Mouse (Mus musculus) embryonic facial prominence, embryonic 11.5 days (tissue): ENCODE measurements around the gene Echdc1. TPM values are rescaled to one million over a fixed set of nuclear protein-coding genes. Genes with fewer than 3 reads are reported as not detected.
"Not testable (repeated sequence)": the region's sequence is repeated elsewhere in the genome, so short reads cannot be mapped to it uniquely, and the experiment has no call there.

Experiments used
- ATAC-seq: fragments of 200-750 bp; cut with Nextera tagmentation; replicated peaks from 2 replicates; pipeline ENCODE4 v1.8.0; 2017; ENCODE audit warnings: low read depth; ENCODE audit not compliant: insufficient number of reproducible peaks, low FRiP score, low TSS enrichment
- DNase-seq: peaks from one replicate; pipeline ENCODE4 v3.0.0-alpha.2; 2015; ENCODE audit warnings: low spot score
- H3K27ac ChIP-seq: fragments of 300-500 bp; sonication (generic); replicated peaks from 2 replicates; pipeline ENCODE4 v1.5.1; 2014; ENCODE audit warnings: mild to moderate bottlenecking, low read depth, low read length, control low read depth
- H3K27me3 ChIP-seq: fragments of 300-500 bp; sonication (generic); 2 replicates; pipeline ENCODE4 v1.6.1; 2014; ENCODE audit warnings: mild to moderate bottlenecking, low read length, moderate library complexity, mixed read lengths; ENCODE audit not compliant: control insufficient read depth, insufficient read depth
- H3K36me3 ChIP-seq: fragments of 300-500 bp; sonication (generic); replicated peaks from 2 replicates; pipeline ENCODE4 v1.6.1; 2014; ENCODE audit warnings: low read depth, mild to moderate bottlenecking, low read length, moderate library complexity, mixed read lengths; ENCODE audit not compliant: control insufficient read depth, insufficient read depth
- H3K4me1 ChIP-seq: fragments of 300-500 bp; sonication (generic); 2 replicates; pipeline ENCODE4 v1.6.1; 2014; ENCODE audit warnings: low read length, mixed read lengths; ENCODE audit not compliant: control insufficient read depth, insufficient read depth
- H3K4me2 ChIP-seq: fragments of 300-500 bp; sonication (generic); 2 replicates; pipeline ENCODE4 v1.6.1; 2014; ENCODE audit warnings: low read depth, mild to moderate bottlenecking, control low read depth, low read length, moderate library complexity
- H3K4me3 ChIP-seq: fragments of 300-500 bp; sonication (generic); 2 replicates; pipeline ENCODE4 v1.5.1; 2014; ENCODE audit warnings: low read depth, low read length, control low read depth
- H3K9ac ChIP-seq: fragments of 300-500 bp; sonication (generic); replicated peaks from 2 replicates; pipeline ENCODE4 v1.6.1; 2014; ENCODE audit warnings: mild to moderate bottlenecking, control low read depth, low read length
- H3K9me3 ChIP-seq: fragments of 300-500 bp; sonication (generic); replicated peaks from 2 replicates; pipeline ENCODE4 v1.6.1; 2016; ENCODE audit warnings: mild to moderate bottlenecking, low read length, inconsistent platforms, mixed read lengths; ENCODE audit not compliant: control insufficient read depth
- WGBS: fragments of 180-500 bp; shearing (Covaris S2); extraction: QIAGEN DNeasy Blood & Tissue Kit; methylation state at CpG from one replicate; pipeline ENCODE4 v1.1.7; 2014; 5-methylcytosine and 5-hydroxymethylcytosine counted together
- polyA plus RNA-seq: library from polyadenylated mRNA; unstranded; fragments of >200 nt; fragmentation: Nextera tagmentation; extraction: Ambion mirVana; gene quantifications from 2 replicates; pipeline ENCODE4 v1.2.1, GENCODE M21; 2014

The Echdc1 gene
- polyA plus RNA-seq, 1 experiment from 2014 or later, result 24.9 TPM

- DNase-seq (no peak), ATAC-seq (no peak)
- no peaks in the 10 kb centered on the region for H3K9me3 ChIP-seq
- H3K27ac ChIP-seq, result peak within 1 kb of the TSS; percentile 94
- peak within 1 kb of the TSS; percentile 97 for H3K9ac ChIP-seq
- peak within 1 kb of the TSS; percentile 57 for H3K4me2 ChIP-seq
- 9% methylated on average over 15 of the region's 15 CpGs for WGBS
- H3K4me1 ChIP-seq, result no peaks in the 10 kb centered on the region
- no peaks in the 10 kb centered on the region for H3K27me3 ChIP-seq
- no peaks in the 10 kb centered on the region for H3K36me3 ChIP-seq
- peak within 1 kb of the TSS; percentile 89 for H3K4me3 ChIP-seq
These were observed 49.4 kb downstream of the Echdc1 start, which contains the start of gene Rnf146 for GRCm38 (mm10) chr10:29362197-29362900. Gene Rnf146 (minus strand): TSS chr10:29362442.

GRCm38 (mm10) chr10:29374065-29374464, 61.1 kb downstream of the Echdc1 start:
- Histone ChIP-seq H3K9me3 (no peaks in the 10 kb centered on the region), H3K27ac (no peak overlapping the region), H3K36me3 (no peaks in the 10 kb centered on the region), H3K4me1 (no peaks in the 10 kb centered on the region), H3K4me3 (no peak overlapping the region), H3K4me2 (no peak overlapping the region), H3K9ac (no peak overlapping the region), H3K27me3 (no peaks in the 10 kb centered on the region)
- no peak for ATAC-seq
- 85% methylated on average over 5 of the region's 5 CpGs for whole genome bisulfite sequencing
- DNase-seq, result no peak

- Histone ChIP-seq H3K4me3 (no peak overlapping the region), H3K36me3 (no peaks in the 10 kb centered on the region), H3K9ac (no peak overlapping the region), H3K27me3 (no peaks in the 10 kb centered on the region), H3K4me2 (no peak overlapping the region), H3K9me3 (no peaks in the 10 kb centered on the region), H3K4me1 (no peaks in the 10 kb centered on the region), H3K27ac (no peak overlapping the region)
- ATAC-seq (no peak), DNase-seq (no peak)
- 88% methylated on average over 2 of the region's 2 CpGs for WGBS
These were observed 68.6 kb downstream of the Echdc1 start for GRCm38 (mm10) chr10:29381558-29381957.

GRCm38 (mm10) chr10:29394890-29395289, 81.9 kb downstream of the Echdc1 start:
- not testable (repeated sequence) for H3K27ac ChIP-seq, H3K36me3 ChIP-seq, ATAC-seq, H3K27me3 ChIP-seq, H3K4me3 ChIP-seq, H3K9me3 ChIP-seq, DNase-seq, H3K4me1 ChIP-seq, H3K4me2 ChIP-seq, H3K9ac ChIP-seq
- 84% methylated on average over 2 of the region's 2 CpGs for WGBS

Other genes with a start within 250 kb of the Echdc1 start
- 7.8 and 10.0 TPM in 2 replicates for gene Soga3, start 169.3 kb upstream of the Echdc1 start, polyA plus RNA-seq
- 1.1 TPM in 1 of 2 replicates, not detected in the other for gene Gm49353, start 114.2 kb upstream of the Echdc1 start, polyA plus RNA-seq
- 2.4 and 2.8 TPM in 2 replicates for gene 9330159F19Rik, start 101.6 kb upstream of the Echdc1 start, polyA plus RNA-seq
- gene Rnf146, start 49.3 kb downstream of the Echdc1 start, polyA plus RNA-seq, result 54.1 and 59.3 TPM in 2 replicates
- gene Rspo3, start 222.7 kb downstream of the Echdc1 start, polyA plus RNA-seq, result 11.4 and 14.2 TPM in 2 replicates